Mouse (Mus musculus) ES-Bruce4 (cell line): ENCODE data around the gene Ankrd13d. TPM values are rescaled to one million over a fixed set of nuclear protein-coding genes. Genes with fewer than 3 reads are reported as not detected.

Experiments used
- H3K27ac ChIP-seq: 2 replicates; pipeline ENCODE4 v1.5.1; 2012; ENCODE audit warnings: low read length, inconsistent platforms; ENCODE audit not compliant: insufficient read depth
- H3K27me3 ChIP-seq: 2 replicates; pipeline ENCODE4 v1.6.1; 2012; ENCODE audit warnings: mild to moderate bottlenecking, low read length, inconsistent platforms; ENCODE audit not compliant: control insufficient read depth, poor library complexity, insufficient read depth, severe bottlenecking
- H3K36me3 ChIP-seq: 2 replicates; pipeline ENCODE4 v1.6.1; 2012; ENCODE audit warnings: inconsistent platforms, mild to moderate bottlenecking, low read length, moderate library complexity; ENCODE audit not compliant: control insufficient read depth, poor library complexity, insufficient read depth, severe bottlenecking
- H3K4me1 ChIP-seq: one replicate; pipeline ENCODE4 v1.8.1; 2011; ENCODE audit warnings: low read length; ENCODE audit not compliant: control insufficient read depth, insufficient read depth
- H3K4me3 ChIP-seq: 2 replicates; pipeline ENCODE4 v1.5.1; 2011; ENCODE audit warnings: low read depth, mild to moderate bottlenecking, low read length
- H3K9ac ChIP-seq: 2 replicates; pipeline ENCODE4 v1.6.1; 2012; ENCODE audit warnings: low read depth, mild to moderate bottlenecking, inconsistent platforms; ENCODE audit not compliant: poor library complexity, severe bottlenecking
- H3K9me3 ChIP-seq: replicated peaks from 2 replicates; pipeline ENCODE4 v1.6.1; 2012; ENCODE audit warnings: mild to moderate bottlenecking, low read length, inconsistent platforms; ENCODE audit not compliant: control insufficient read depth, poor library complexity, insufficient read depth, severe bottlenecking
- CTCF ChIP-seq: IDR thresholded peaks from one replicate; pipeline ENCODE4 v1.8.1; 2011; ENCODE audit warnings: low read depth, low read length
- EP300 ChIP-seq: IDR thresholded peaks from 2 replicates; pipeline ENCODE4 v1.6.1; 2011; ENCODE audit warnings: low read depth, low read length; ENCODE audit not compliant: insufficient read depth
- POLR2A ChIP-seq: IDR thresholded peaks from one replicate; pipeline ENCODE4 v1.8.1; 2011; ENCODE audit warnings: low read length; ENCODE audit not compliant: insufficient read depth
- polyA plus RNA-seq: library from polyadenylated mRNA; stranded (reverse); fragments of >200 nt; gene quantifications from 2 replicates; pipeline ENCODE4 v1.2.4, GENCODE M21; 2011; ENCODE audit warnings: low read depth; ENCODE audit not compliant: missing spikeins, insufficient read depth, insufficient read length

Gene Ankrd13d
- polyA plus RNA-seq, 1 experiment, result 4.9 TPM

GRCm38 (mm10) chr19:4299574-4300270, 16.8 kb upstream of the Ankrd13d start:
- Histone ChIP-seq H3K9me3 (no peaks in the 10 kb centered on the region), H3K4me1 (peaks cover 4% of the 10 kb centered on the region), H3K36me3 (no peaks in the 10 kb centered on the region), H3K4me3 (no peak overlapping the region), H3K27me3 (no peaks in the 10 kb centered on the region), H3K27ac (no peak overlapping the region), H3K9ac (no peak overlapping the region)
- TF ChIP-seq POLR2A (no peak), CTCF (no peak), EP300 (no peak)

GRCm38 (mm10) chr19:4299126-4299525, 16.2 kb upstream of the Ankrd13d start:
- no peaks in the 10 kb centered on the region for H3K9me3 ChIP-seq
- no peak for TF ChIP-seq POLR2A
- no peak for TF ChIP-seq CTCF
- TF ChIP-seq EP300, result no peak
- no peaks in the 10 kb centered on the region for H3K27me3 ChIP-seq
- no peak overlapping the region for H3K9ac ChIP-seq
- peaks cover 4% of the 10 kb centered on the region for H3K4me1 ChIP-seq
- no peak overlapping the region for H3K27ac ChIP-seq
- no peaks in the 10 kb centered on the region for H3K36me3 ChIP-seq
- no peak overlapping the region for H3K4me3 ChIP-seq

- Histone ChIP-seq H3K27ac (no peak overlapping the region), H3K4me3 (no peak overlapping the region), H3K9me3 (no peaks in the 10 kb centered on the region), H3K36me3 (no peaks in the 10 kb centered on the region), H3K4me1 (peaks cover 4% of the 10 kb centered on the region), H3K27me3 (no peaks in the 10 kb centered on the region), H3K9ac (no peak overlapping the region)
- TF ChIP-seq EP300 (no peak), CTCF (no peak), POLR2A (no peak)
Observed at GRCm38 (mm10) chr19:4298322-4299121, 15.6 kb upstream of the Ankrd13d start.

- Histone ChIP-seq H3K27me3 (no peaks in the 10 kb centered on the region), H3K9ac (no peak overlapping the region), H3K4me1 (peaks cover 4% of the 10 kb centered on the region), H3K27ac (no peak overlapping the region), H3K9me3 (no peaks in the 10 kb centered on the region), H3K36me3 (no peaks in the 10 kb centered on the region), H3K4me3 (no peak overlapping the region)
- TF ChIP-seq CTCF (peak; percentile 7), EP300 (no peak)
Observed at GRCm38 (mm10) chr19:4297851-4298250, 14.9 kb upstream of the Ankrd13d start.

GRCm38 (mm10) chr19:4296611-4297010, 13.7 kb upstream of the Ankrd13d start:
- Histone ChIP-seq H3K27me3 (no peaks in the 10 kb centered on the region), H3K36me3 (peaks cover 2% of the 10 kb centered on the region; the same call in 1 of the 2 replicates), H3K9ac (no peak overlapping the region), H3K9me3 (no peaks in the 10 kb centered on the region), H3K4me1 (peaks cover 4% of the 10 kb centered on the region), H3K27ac (no peak overlapping the region), H3K4me3 (no peak overlapping the region)
- no peak for TF ChIP-seq EP300
- TF ChIP-seq POLR2A, result no peak
- no peak for TF ChIP-seq CTCF

GRCm38 (mm10) chr19:4295391-4295790, 12.5 kb upstream of the Ankrd13d start:
- TF ChIP-seq POLR2A (no peak), EP300 (no peak), CTCF (no peak)
- H3K4me3 ChIP-seq, result no peak overlapping the region
- peaks cover 4% of the 10 kb centered on the region for H3K4me1 ChIP-seq
- peaks cover 2% of the 10 kb centered on the region; the same call in 1 of the 2 replicates for H3K36me3 ChIP-seq
- H3K27ac ChIP-seq, result no peak overlapping the region
- H3K27me3 ChIP-seq, result no peaks in the 10 kb centered on the region
- H3K9me3 ChIP-seq, result no peaks in the 10 kb centered on the region
- peak overlapping the region; percentile 38; the same call in 1 of the 2 replicates for H3K9ac ChIP-seq
